Mouse (Mus musculus) liver, embryonic 14.5 days (tissue): ENCODE measurements at regions not wholly inside any gene's neighbourhood (a gene's known extent, or its start where the extent isn't known, plus 50 kb on each side); places are given as distances from the start of the nearest gene placed in this dataset.

ENCODE experiments used
- CTCF ChIP-seq: IDR thresholded peaks from 2 replicates; pipeline ENCODE4 v1.5.1; 2016; ENCODE audit warnings: antibody characterized with exemption, low read depth, control low read depth
- EP300 ChIP-seq: IDR thresholded peaks from 2 replicates; pipeline ENCODE4 v1.6.1; 2016; ENCODE audit warnings: antibody characterized with exemption, low read depth

- no peak for TF ChIP-seq CTCF
- TF ChIP-seq EP300, result no peak
These were observed 77.4 kb upstream of the Pja1 start for GRCm38 (mm10) chrX:99548284-99549019.
